Mouse (Mus musculus) R1 (cell line): ENCODE data around the gene Slc38a2.

ENCODE experiments used
- DNase-seq: peaks from one replicate; pipeline ENCODE4 v3.0.0-alpha.2; 2018; ENCODE audit warnings: low read depth, low spot score

The Slc38a2 gene

DNA sequence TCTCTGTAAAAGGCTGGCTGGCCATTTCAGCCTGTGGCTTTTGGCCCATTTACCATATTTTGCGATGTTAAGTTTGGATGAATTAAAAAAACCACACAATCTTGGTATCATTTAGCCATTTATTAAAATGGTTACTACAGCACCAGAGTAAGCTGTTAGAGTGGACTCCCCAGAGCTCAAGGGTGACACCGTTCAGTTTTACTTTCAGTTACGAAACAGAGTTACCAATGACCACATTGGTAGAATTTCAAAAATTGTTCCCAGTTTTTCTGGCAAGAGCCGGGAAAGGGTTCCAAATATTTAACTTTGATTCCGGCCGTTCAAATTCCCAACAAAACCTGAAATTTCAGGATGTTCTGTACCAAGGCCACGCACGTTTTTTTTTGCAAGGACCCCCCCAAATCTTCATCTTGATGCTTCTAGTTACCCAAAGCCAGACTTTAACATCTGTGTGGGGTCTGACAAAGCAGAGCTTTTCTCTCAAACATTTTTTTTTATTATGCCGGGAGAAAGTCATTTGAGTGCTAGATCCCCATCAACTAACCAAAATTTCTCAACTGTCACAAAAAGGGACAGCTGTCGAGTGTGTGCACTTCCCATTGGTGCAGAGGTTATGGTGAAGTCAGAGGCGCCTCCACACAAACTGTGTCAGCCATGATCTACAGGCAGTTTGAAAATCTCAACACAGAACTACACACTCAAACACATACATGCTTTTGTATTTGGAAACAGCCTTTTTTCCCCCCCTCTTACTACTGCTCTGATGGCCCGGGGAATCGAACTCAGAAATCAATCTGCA is 2.8 kb downstream of the Slc38a2 start:
- DNase-seq = no peak

DNA sequence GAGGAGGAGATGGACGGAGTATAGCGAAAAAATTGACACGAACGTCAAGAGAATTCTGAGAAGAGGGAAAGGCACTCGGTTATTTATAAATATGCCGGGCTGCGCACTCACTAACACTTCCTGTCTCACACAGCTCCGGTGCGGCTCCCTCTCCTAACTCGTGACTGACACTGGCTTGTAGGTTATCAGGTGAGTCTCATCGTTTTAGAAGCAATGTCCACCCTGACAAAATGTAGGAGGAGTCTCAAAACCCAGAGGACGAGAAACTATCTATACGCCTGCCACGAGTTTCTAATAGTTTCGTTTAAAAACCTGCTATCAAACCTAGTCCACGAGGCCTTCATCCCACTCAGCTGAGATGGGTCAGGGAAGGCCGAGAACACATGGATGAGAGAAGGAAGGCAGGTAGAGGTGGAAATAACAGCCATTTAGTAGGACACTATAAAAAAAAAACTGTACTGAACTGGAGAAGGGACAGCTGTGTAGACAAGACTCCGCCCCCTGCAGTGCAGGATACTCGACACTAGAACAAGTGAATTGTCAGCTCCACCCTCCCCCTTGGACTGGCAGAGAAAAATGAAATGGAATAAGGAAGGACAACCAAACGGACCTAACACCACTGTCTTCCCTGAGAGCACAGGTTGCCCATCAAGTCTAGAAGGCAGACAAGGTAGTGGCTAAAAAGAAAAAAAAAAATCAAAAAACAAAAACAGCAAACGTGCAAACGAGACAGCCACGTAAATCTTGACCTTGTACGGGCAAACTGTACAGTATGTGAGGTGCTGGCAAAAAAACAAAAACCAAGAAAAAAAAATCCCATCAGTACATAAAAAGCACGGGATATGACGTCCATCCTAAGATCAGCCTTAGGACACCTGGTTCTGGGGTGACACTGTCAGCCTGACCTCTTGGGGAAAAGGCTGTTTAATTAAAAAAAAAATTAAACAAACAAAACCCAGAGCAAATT is 3.8 kb downstream of the Slc38a2 start:
- DNase-seq = peak; percentile 56

DNA sequence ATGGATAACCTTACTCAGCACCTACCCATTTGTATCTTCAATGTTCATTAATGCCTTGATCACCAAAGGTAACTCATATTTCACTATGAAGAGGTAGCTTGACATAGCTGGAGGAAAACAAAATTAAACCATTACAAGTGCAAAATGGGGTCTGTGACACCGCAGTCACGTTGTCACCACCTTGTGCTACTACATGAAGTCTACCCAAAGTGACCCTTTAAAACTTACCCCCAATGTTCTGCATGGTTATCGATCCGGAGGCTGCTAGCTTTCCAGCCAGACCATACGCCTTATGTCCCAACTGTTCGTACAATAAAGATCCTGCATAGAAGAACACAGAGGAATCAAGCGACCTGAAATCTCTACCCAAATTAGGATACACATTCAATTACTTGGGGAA is 4.5 kb downstream of the Slc38a2 start:
- DNase-seq = no peak

DNA sequence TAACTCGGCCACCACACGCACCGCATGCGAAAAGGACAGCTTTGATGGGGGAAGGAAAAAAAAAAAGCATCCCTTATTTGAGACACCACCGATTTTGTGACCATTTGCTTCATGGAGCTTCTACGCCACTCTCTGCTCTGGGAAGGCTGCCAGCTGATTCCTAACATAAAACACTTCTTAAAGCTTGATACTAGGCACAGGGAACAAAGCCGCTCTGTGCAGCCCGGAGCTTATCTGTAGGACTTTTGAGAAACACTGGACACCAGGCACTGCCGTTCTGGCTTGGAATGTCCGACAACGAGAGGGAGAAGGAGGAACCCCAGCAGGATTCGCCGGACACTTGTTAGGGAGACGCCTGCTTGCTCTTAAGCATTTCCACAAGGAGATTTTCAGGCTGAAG is 5.8 kb downstream of the Slc38a2 start:
- no peak for DNase-seq

DNA sequence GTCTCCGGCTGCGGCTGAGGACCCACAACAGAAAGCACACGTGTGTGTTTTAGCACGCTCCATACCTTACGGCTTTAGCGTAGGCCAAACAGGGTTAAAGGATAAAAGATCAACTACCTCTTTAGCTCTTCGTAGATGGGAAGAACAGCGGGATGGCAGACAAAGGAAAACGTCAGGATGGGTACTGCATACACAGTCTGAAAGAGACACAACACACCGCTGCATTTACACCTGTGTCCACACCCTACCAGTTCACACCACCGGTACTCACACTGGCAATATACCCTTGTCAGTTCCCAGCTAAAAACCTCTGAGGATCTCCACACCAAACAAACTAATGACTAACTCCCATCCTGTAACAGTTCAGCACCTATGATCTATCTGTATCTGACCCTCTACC is 7.1 kb downstream of the Slc38a2 start:
- DNase-seq = no peak

DNA sequence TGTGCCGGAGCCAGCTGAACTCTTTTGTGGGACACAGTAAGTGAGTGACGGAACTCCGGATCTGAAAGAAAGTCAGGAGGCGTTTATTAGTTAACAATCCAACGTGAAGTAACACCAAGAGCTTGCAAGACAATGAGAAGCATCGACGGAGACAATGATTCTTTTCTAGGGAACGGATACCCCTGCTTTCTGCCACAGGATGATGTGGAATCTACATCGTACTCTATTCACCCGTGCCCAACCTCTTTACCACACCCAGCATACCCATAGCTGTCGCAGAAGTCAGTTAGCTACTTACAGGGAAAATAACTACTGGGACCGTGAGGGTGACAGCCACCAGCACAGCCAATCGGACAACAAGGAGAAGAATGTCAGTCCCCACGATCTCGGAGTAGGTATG is 8.1 kb downstream of the Slc38a2 start:
- peak; percentile 57 for DNase-seq

DNA sequence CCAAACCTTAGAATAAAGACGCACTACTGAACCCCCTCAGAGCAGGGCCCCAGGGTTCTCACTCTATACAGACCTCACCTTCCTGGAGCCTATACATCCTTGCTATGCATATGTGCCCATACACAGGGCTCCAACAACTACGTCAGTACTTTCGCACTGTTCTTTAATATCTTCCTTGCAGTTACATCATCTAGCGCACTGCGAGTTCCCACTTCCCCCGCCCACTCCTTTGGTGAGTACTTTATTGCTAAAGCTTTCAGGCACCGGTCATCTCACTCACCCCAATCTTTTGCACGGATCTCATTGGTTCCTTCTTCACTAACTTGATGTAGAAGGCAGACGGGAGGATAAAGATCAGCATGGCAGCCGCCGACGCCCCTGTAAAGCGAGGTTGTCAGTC is 8.7 kb downstream of the Slc38a2 start:
- no peak for DNase-seq

DNA sequence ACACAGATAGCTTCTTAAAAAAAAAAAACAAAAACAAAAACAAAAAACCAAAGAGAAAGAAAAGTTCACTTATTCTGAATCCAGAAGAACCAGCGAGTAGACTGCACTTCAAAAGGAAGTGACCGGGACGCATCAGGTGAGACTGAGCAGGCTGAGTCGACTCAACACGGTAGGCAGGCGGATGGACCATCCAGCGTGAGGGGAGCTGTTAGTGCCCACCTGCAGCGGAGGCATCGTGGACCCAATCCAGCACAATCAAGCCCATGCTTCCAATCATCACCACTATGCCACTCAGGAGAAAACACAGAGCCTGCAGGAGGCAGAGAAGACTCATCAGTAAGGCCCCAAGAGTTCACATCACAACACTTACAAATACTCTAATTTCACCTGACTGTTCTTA is 9.6 kb downstream of the Slc38a2 start:
- no peak for DNase-seq

DNA sequence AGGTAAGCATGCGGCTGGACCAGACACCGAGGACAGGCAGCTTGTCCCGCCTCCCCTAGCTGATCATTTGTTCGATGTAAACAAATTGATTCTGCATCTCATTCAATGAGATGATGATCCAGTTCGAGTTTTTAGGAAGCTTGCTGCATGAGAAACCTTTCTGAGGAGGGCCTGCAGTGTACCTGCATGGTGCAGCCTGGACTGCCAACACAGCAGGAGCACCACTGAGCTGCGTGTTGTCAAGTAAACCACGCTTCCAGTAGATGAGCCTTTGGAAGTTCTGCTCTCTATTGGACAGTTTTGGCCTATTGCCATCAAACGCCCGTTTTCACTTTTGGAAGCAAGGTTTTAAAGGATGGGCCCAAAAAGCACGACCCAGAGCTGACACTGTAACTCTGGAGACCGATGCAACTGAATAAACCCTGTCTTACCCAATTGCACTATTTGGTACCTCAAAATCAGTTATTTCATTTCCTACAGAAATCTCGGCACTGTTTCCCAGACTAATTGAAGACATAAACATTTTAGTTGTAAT is 10.7 kb downstream of the Slc38a2 start:
- DNase-seq = no peak

DNA sequence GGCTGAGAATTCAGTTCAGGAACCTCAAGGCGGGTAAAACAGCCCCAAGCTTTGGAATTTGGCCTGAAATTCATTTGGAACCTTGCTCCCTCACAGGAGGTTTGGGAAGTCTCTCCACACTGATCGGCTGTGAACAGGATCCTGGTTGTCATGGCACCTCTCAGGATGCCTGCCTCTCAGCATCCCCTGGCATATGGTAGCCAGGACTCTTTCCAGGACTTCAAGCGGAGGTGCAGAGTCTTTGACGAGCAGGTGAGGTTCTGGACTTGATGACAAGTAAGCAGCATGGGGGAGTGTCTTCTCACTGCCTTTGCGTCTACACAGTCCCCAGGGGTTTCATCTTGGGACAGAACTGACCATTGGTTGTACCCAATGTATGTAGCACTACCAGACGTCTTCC is 11.5 kb downstream of the Slc38a2 start:
- peak; percentile 38 for DNase-seq

DNA sequence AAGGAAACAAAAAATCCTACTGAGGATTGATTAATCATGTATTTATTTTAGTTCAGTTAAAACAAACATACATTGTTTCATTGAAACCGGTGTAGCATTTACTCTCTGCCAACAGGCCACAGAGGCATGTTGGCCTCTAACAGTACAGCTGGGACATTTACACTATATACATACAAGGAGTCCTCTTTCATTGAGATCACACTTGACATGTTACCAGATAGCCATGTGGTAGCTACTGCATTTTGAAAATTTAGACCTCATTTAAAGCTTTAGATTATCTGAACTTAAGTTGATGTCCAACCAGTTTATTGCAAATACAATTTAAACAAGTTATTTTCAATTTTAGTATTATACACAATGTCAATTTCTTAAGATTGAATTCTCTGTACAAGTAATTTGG is 12.2 kb downstream of the Slc38a2 start:
- no peak for DNase-seq

DNA sequence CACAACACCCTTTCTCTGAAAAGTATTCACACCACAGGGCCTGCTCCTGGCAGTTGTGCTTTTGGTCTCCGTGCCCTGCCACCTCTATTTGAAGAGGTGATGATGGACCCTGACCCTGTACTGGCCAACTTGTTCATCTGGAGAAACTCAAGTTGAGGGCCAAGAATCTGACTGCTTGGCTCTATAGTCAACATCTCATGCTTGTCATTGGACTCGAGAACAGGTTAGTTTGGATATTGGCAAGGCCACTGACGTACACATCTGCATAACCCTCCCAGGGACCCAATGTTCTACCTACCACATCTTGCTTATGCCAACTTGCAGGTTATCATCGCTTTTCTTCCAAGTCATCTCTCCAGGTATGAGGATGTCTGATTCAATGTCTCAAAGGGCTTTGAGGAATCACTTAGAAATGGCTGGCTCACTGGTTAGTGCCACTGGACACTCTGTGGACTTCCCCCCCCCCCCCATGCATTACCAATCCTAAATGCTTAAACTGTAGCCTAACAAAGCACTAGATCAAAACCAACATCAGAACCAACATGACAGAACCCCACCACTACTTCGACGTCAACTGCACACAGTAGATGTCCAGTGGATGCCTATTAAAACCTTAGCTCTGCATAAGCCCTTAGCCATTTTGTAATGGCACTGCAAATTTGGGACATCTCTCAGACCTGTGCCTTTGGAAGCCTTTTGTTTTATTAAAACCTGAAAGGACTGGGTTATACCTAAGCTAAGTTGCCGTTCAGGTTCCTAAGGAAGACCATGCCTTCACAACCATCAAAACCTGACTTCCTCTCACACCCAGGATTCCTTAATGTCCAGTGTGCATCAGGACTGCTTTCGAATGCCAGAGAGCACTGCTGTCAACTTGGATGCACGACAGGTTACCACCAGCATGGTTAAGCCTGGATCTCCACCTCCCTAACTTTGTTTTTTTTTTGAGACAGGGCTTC is 13.1 kb downstream of the Slc38a2 start:
- peak; percentile 56 for DNase-seq

DNA sequence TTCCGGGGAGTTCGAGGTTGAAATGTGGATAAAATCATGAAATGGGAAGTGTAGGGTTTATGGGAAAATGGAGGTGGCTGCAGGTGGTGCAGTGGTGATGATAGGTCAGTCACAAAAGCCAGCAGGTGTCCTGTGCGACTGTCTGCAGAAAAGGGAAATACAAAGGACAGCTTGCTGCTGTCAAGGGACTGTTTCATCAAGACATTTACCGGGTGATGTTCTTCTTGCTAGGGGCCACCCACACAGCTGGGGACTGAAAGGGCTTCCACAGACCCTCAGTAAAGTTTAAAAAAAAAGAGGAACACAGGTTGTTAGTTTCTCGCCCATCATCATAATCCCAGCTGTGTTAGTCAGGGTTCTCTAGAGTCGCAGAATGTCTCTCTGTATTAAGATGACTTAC is 14.3 kb downstream of the Slc38a2 start:
- no peak for DNase-seq

DNA sequence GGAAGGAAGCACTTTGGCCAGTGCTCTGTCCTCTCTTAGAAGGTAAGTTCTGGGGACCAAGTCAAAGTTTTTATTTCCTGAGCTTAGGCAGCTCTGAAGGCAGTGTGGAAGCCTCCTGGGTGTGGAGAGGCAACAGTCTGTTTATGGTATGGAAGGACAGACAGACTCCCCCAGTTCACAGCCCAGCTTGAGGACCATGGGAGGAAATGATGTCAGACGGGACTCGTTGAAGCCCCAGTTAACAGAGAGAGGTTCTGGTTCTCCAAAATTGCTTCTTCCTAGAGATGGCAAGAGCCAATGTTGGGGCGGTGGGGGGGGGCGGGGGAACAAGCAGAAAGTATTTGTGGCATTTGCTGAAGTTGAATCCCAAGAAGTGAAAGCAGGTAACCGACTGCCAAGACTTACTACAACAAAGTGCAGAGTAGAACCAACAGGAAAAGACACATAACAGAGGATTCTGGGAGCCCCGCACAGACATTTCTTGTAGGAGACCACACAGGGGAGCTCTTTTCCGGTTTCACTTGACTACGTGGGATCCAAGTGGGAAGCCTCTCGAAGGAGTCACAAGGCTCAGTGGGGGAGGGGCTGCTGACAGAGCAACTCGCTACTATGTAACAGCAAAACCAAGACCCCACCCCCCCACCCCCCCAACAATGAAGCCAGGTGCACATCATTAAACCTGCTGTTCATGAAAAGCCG is 15.2 kb downstream of the Slc38a2 start:
- DNase-seq = peak; percentile 83

DNA sequence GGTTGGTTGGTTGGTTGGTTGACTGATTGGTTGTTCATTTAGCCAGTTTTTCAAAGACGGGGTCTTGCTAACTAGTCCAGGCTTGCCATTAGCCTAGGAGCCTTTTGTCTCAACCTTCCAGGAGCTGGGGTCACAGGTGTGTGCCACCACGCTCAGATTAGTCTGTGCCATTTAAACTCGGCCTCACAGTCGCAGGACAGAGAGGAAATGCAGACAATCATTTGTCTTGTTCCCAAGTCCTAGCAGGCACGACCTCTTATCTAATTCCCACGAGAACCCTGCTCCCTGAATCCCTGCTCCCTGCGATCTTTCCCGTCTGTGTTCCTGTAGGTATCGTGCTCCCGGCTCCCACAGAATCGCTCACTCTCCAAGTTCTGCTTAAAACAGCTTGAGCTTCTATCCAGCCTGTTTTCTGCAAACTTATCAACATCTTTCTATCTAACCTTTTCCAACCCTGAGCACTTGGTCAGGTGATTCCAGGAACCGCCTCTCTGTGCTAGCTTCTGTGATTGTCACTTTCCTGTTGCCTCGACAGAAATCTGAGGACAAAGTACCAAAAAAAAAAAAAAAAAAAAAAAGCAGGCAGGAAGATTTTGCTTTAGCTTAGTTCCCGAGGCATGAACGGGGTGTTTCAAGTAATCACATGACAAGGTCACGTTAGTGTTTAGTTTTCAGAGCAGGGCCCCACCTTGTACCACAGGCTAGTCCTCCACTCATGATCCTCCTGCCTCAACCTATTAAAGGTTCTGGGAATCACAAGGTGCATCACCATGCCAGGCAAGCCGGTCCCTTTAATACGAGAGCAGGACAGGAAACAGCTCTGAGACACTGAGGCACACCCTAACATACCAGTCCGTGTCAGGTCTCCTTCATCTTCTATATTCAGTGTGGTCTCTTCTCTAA is 20.4 kb downstream of the Slc38a2 start:
- no peak for DNase-seq

DNA sequence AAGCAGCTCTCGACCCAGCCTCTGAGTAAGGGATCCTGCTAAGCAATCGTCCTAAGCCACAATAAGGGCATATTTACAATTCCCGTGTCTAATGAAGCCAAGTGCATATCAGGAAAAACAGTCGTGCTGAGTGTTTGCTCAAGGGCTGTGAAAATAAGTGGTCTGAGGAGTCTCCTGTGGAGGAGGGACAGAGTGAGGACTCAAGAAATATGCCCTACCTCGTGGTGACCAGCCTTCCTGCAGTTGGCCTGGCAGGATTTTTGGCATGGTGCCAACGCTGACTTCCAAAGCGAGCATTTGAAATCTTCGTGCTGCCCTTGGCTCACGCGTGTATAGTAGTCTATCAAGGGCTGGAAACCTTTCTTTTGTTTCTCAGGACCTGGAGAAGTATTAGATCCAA is 23.0 kb downstream of the Slc38a2 start:
- no peak for DNase-seq

DNA sequence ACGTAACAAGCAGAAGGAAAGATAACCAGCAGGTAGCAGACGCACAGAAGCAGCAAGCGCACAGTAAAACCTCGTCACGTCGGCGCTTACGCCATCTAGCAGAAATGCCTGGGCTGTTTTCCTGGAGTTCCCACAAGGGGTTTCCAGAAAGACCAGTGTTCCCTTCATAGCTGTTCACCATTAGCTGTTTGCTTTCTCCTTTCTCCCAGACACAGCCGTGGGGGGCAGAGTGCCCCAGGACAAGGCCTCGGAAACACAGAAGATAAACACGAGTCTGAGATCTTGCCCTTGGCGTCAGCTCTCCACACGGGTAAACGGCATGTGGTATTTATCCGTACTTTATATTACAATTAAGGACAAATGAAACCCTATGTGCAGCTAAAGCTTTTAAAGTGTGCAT is 23.8 kb downstream of the Slc38a2 start:
- DNase-seq = no peak

DNA sequence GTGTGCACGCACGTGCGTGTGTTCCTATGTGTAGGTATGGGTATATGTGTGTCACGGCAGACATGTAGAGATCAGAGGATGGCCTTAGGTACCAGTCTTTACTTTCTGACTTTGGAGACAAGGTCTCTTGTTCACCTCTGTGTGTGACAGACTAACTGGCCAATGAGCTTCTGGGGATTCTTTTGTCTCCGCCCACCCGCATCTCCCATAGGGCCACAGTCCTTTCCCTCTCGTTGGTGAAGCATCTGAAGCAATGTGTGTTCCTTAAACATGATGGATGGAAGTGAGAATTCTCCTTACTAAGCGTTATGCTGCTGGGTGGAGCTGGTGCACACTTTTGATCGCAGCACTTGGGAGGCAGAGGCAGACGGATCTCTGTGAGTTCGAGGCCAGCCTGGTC is 24.5 kb downstream of the Slc38a2 start:
- peak; percentile 87 for DNase-seq

DNA sequence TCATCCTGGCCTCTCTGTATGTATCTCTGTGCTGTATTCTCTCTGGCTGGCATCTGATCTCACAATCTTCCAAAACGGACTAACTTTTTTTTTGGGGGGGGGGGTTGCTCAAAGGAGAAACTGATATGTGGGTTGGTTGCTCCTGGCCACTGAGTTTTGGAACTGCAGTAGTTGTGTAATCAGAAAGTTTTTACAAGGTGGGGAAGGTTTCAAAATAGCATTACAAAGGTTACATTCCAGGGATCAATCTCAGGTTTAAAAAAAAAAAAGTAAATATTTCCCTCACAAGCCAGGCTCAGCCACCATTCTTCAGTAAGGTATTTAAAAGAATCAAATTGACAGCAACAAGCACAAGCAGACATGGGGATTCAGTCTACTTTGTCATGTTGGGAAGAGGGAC is 25.4 kb downstream of the Slc38a2 start:
- no peak for DNase-seq

DNA sequence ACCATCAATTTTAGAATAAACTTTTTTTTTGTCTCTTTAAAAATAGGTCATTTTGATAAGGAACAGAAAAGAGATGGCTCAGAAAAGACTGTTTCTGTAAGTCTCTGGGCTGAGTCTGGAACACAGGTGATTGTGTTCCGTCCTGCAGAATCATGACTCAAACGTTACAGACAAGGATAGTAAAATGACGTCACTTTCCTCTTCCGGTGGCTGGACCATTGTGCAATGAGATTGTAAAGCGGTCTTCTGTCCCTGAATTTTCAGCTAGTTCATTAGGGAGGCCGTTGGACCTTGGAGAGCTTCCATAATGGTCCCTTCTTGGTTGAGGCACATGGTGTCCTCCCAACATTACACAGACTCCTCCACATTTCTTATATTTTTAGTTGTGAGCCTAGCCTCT is 29.8 kb downstream of the Slc38a2 start:
- no peak for DNase-seq
